Comparison of ENCODE assay signal across 9 mouse cellular contexts in genomic region chr2:178098021-178098420, GRCm38 (mm10). TPM values are rescaled to one million over a fixed set of nuclear protein-coding genes. Genes with fewer than 3 reads are reported as not detected.
DNase-seq lines count a peak whose midpoint lies in the region; ATAC-seq and TF ChIP-seq lines count a peak whose summit lies in the region.
"Had no signal": no experiment of that assay in that cellular context is flagged by ENCODE, and none has a peak within 500 bp of the region (broad histone marks: within the 10 kb centered on the region; RNA-seq: fewer than 3 reads in every experiment).

No protein-coding gene starts in this region.

- intact Hi-C loops in left cerebral cortex, adult 2 months (cut with DNase I), result no loop called here

- no peak overlapping the region for H3K4me2 ChIP-seq in hindbrain, embryonic 11.5 days (replicated peaks; ENCODE audit: low read depth, low read length)
- no peak overlapping the region for H3K4me2 ChIP-seq in hindbrain, embryonic 13.5 days
- H3K4me2 ChIP-seq in neural tube, embryonic 11.5 days (ENCODE audit: low read depth), result no peak overlapping the region
- H3K4me2 ChIP-seq: embryonic facial prominence, embryonic 12.5 days had no signal

- no peak overlapping the region for H3K27ac ChIP-seq in hindbrain, embryonic 11.5 days (ENCODE audit: low read depth, low read length)
- H3K27ac ChIP-seq in hindbrain, embryonic 13.5 days, result no peak overlapping the region
- no peak overlapping the region for H3K27ac ChIP-seq in left cerebral cortex, adult 2 months
- H3K27ac ChIP-seq in neural tube, embryonic 11.5 days (ENCODE audit: low read depth, low read length), result no peak overlapping the region
- H3K27ac ChIP-seq: embryonic facial prominence, embryonic 12.5 days had no signal

- no peaks in the 10 kb centered on the region for H3K4me1 ChIP-seq in hindbrain, embryonic 11.5 days (replicated peaks; ENCODE audit: control insufficient read depth, insufficient read depth, low read length)
- H3K4me1 ChIP-seq in hindbrain, embryonic 13.5 days (replicated peaks), result no peaks in the 10 kb centered on the region
- H3K4me1 ChIP-seq in neural tube, embryonic 11.5 days (ENCODE audit: control insufficient read depth, insufficient read depth, low read length), result no peaks in the 10 kb centered on the region

- no peaks in the 10 kb centered on the region for H3K36me3 ChIP-seq in hindbrain, embryonic 11.5 days (ENCODE audit: control insufficient read depth, insufficient read depth, low read length)
- H3K36me3 ChIP-seq in hindbrain, embryonic 13.5 days, result no peaks in the 10 kb centered on the region
- H3K36me3 ChIP-seq in neural tube, embryonic 11.5 days (ENCODE audit: control insufficient read depth, insufficient read depth, low read length), result no peaks in the 10 kb centered on the region
- H3K36me3 ChIP-seq: embryonic facial prominence, embryonic 12.5 days had no signal

- 3% methylated on average over 2 of the region's 2 CpGs for WGBS in hindbrain, embryonic 11.5 days
- WGBS in hindbrain, embryonic 13.5 days, result 5% methylated on average over 2 of the region's 2 CpGs
- WGBS in neural tube, embryonic 11.5 days, result 10% methylated on average over 2 of the region's 2 CpGs

- peak; percentile 68 for DNase-seq in hindbrain, embryonic 11.5 days (ENCODE audit: low spot score)
- peak; percentile 52 for DNase-seq in ES-CJ7 (ENCODE audit: low read depth, low spot score)
- DNase-seq in c-Kit-positive CD71-positive TER-119-positive erythroid progenitor cells, embryonic 14.5 days (ENCODE audit: low spot score), result peak; percentile 29
- peak; percentile 68 to 81 for DNase-seq in frontal cortex, postnatal 36 days (ENCODE audit: low spot score in 2 of 2)
- DNase-seq in left cerebral cortex, adult 2 months (ENCODE audit: extremely low spot score in 1 of 2, low spot score in 2 of 2), result peak; percentile 65 to 79
- peak; percentile 55 for DNase-seq in neural tube, embryonic 11.5 days (ENCODE audit: low spot score)
- DNase-seq in gastrocnemius, postnatal 10 days, result no peak

- peak; percentile 84 for TF ChIP-seq CTCF in left cerebral cortex, adult 2 months (IDR thresholded peaks at IDR 0.05)

- H3K9ac ChIP-seq in hindbrain, embryonic 11.5 days (ENCODE audit: low read depth, low read length), result no peak overlapping the region
- no peak overlapping the region for H3K9ac ChIP-seq in hindbrain, embryonic 13.5 days
- no peak overlapping the region for H3K9ac ChIP-seq in neural tube, embryonic 11.5 days (ENCODE audit: low read length)
- H3K9ac ChIP-seq: embryonic facial prominence, embryonic 12.5 days had no signal

- no peaks in the 10 kb centered on the region for H3K9me3 ChIP-seq in hindbrain, embryonic 11.5 days (ENCODE audit: control insufficient read depth, low read length)
- no peaks in the 10 kb centered on the region for H3K9me3 ChIP-seq in hindbrain, embryonic 13.5 days
- H3K9me3 ChIP-seq in neural tube, embryonic 11.5 days (ENCODE audit: control insufficient read depth, low read length), result no peaks in the 10 kb centered on the region
- H3K9me3 ChIP-seq: embryonic facial prominence, embryonic 12.5 days had no signal

- ATAC-seq in hindbrain, embryonic 11.5 days (ENCODE audit: low FRiP score), result no peak
- no peak for ATAC-seq in hindbrain, embryonic 13.5 days (ENCODE audit: low FRiP score)
- no peak; the same call in 1 of the 2 replicates for ATAC-seq in neural tube, embryonic 11.5 days (ENCODE audit: insufficient read depth, low FRiP score, low TSS enrichment)

- H3K27me3 ChIP-seq in hindbrain, embryonic 11.5 days (ENCODE audit: control insufficient read depth, insufficient read depth, low read length), result no peaks in the 10 kb centered on the region
- H3K27me3 ChIP-seq in hindbrain, embryonic 13.5 days, result no peaks in the 10 kb centered on the region
- H3K27me3 ChIP-seq in neural tube, embryonic 11.5 days (ENCODE audit: control insufficient read depth, insufficient read depth, low read length), result no peaks in the 10 kb centered on the region
- H3K27me3 ChIP-seq: embryonic facial prominence, embryonic 12.5 days had no signal

- no peak overlapping the region for H3K4me3 ChIP-seq in hindbrain, embryonic 11.5 days (ENCODE audit: low read depth, low read length)
- no peak overlapping the region for H3K4me3 ChIP-seq in hindbrain, embryonic 13.5 days
- H3K4me3 ChIP-seq in left cerebral cortex, adult 2 months, result no peak overlapping the region
- no peak overlapping the region for H3K4me3 ChIP-seq in neural tube, embryonic 11.5 days (ENCODE audit: low read depth, low read length)
- H3K4me3 ChIP-seq: embryonic facial prominence, embryonic 12.5 days had no signal

RNA-seq across cellular contexts. Expression of gene Zfp931, which starts 19.7 kb away (rescaled TPM):
- polyA plus RNA-seq in hindbrain, embryonic 11.5 days (2014; fragmentation: Nextera tagmentation; extraction: Ambion mirVana), result 15.7 and 16.2 TPM in 2 replicates
- 12.0 and 14.3 TPM in 2 replicates for polyA plus RNA-seq in hindbrain, embryonic 13.5 days (2015; fragmentation: Nextera tagmentation; extraction: Ambion mirVana)
- 10 to 100 TPM; 21.3 to 21.4 TPM for total RNA-seq in left cerebral cortex, adult 2 months (2021)
- 11.6 and 11.7 TPM in 2 replicates for polyA plus RNA-seq in neural tube, embryonic 11.5 days (2014; fragmentation: Nextera tagmentation; extraction: Ambion mirVana)
- 1 to 10 TPM; 7.1 to 7.7 TPM for total RNA-seq in gastrocnemius, postnatal 10 days (2021)

RNA-seq across cellular contexts. Expression of gene Phactr3, which starts 20.8 kb away (rescaled TPM):
- 11.9 and 14.5 TPM in 2 replicates for polyA plus RNA-seq in hindbrain, embryonic 11.5 days (2014; fragmentation: Nextera tagmentation; extraction: Ambion mirVana)
- 39.9 and 42.1 TPM in 2 replicates for polyA plus RNA-seq in hindbrain, embryonic 13.5 days (2015; fragmentation: Nextera tagmentation; extraction: Ambion mirVana)
- total RNA-seq in left cerebral cortex, adult 2 months (2021), result 100 to 1,000 TPM; 143 to 156 TPM
- 11.4 and 14.7 TPM in 2 replicates for polyA plus RNA-seq in neural tube, embryonic 11.5 days (2014; fragmentation: Nextera tagmentation; extraction: Ambion mirVana)
- total RNA-seq in gastrocnemius, postnatal 10 days (2021), result under 1 TPM; 0.23 to 0.38 TPM
